Mouse (Mus musculus): ENCODE data around the gene Psma3. TPM values are rescaled to one million over a fixed set of nuclear protein-coding genes. Genes with fewer than 3 reads are reported as not detected.

Gene Psma3
- polyA plus RNA-seq, 1 experiment = 25.2 TPM

GRCm38 (mm10) chr12:71040462-71040861 is 66.0 kb downstream of the Psma3 start:
- WGBS = 83% methylated on average over 7 of the region's 7 CpGs
- no peak for DNase-seq (ENCODE audit: low read depth, low spot score)

- DNase-seq (ENCODE audit: low read depth, low spot score) = no peak
- WGBS = 97% methylated on average over 1 of the region's 1 CpGs
These were observed 68.0 kb downstream of the Psma3 start for GRCm38 (mm10) chr12:71042451-71042850.

- peak; percentile 36 for DNase-seq (ENCODE audit: low read depth, low spot score)
- WGBS = 29% methylated on average over 3 of the region's 3 CpGs
These were observed 69.2 kb downstream of the Psma3 start for GRCm38 (mm10) chr12:71043571-71043970.

GRCm38 (mm10) chr12:71044488-71044887 is 70.1 kb downstream of the Psma3 start:
- 67% methylated on average over 2 of the region's 2 CpGs for WGBS
- DNase-seq (ENCODE audit: low read depth, low spot score) = no peak

Other genes starting within 250 kb of the Psma3 start
- gene Frmd6, start 149.1 kb upstream of the Psma3 start, polyA plus RNA-seq (2012; rRNA removed) = 4.5 and 7.4 TPM in 2 replicates
- gene Actr10, start 36.8 kb upstream of the Psma3 start, polyA plus RNA-seq (2012; rRNA removed) = 28.1 and 32.0 TPM in 2 replicates
- gene Arid4a, start 41.4 kb downstream of the Psma3 start, polyA plus RNA-seq (2012; rRNA removed) = 2.0 and 2.7 TPM in 2 replicates
- not detected in 2 replicates for gene Tomm20l, start 136.8 kb downstream of the Psma3 start, polyA plus RNA-seq (2012; rRNA removed)
- gene Timm9, start 162.1 kb downstream of the Psma3 start, polyA plus RNA-seq (2012; rRNA removed) = 12.5 and 17.2 TPM in 2 replicates
- gene 2700049A03Rik, start 162.2 kb downstream of the Psma3 start, polyA plus RNA-seq (2012; rRNA removed) = 1.9 and 2.1 TPM in 2 replicates

All from large intestine, adult 2 months (tissue).